Mouse (Mus musculus) lung, postnatal 0 days (tissue): Measurements from ENCODE around the gene Lmna. TPM values are rescaled to one million over a fixed set of nuclear protein-coding genes. Genes with fewer than 3 reads are reported as not detected.

ENCODE experiments used
- ATAC-seq: fragments of 200-750 bp; cut with Nextera tagmentation; 2 replicates; pipeline ENCODE4 v1.8.0; 2017; ENCODE audit warnings: moderate library complexity
- DNase-seq: peaks from one replicate; pipeline ENCODE4 v3.0.0-alpha.2; 2016; ENCODE audit warnings: low spot score
- H3K27ac ChIP-seq: fragments of 300-500 bp; sonication (generic); 2 replicates; pipeline ENCODE4 v1.5.1; 2014; ENCODE audit warnings: antibody characterized with exemption, mild to moderate bottlenecking, low read length, mixed read lengths
- H3K27me3 ChIP-seq: fragments of 300-500 bp; sonication (generic); replicated peaks from 2 replicates; pipeline ENCODE4 v1.6.1; 2014; ENCODE audit warnings: low read length, mixed read lengths; ENCODE audit not compliant: insufficient read depth
- H3K36me3 ChIP-seq: fragments of 300-500 bp; sonication (generic); 2 replicates; pipeline ENCODE4 v1.6.1; 2014; ENCODE audit warnings: low read length, mixed read lengths; ENCODE audit not compliant: insufficient read depth
- H3K4me1 ChIP-seq: fragments of 300-500 bp; sonication (generic); 2 replicates; pipeline ENCODE4 v1.6.1; 2014; ENCODE audit warnings: antibody characterized with exemption, low read depth, low read length, mixed read lengths; ENCODE audit not compliant: insufficient read depth
- H3K4me2 ChIP-seq: fragments of 300-500 bp; sonication (generic); replicated peaks from 2 replicates; pipeline ENCODE4 v1.6.1; 2014; ENCODE audit warnings: low read depth, mild to moderate bottlenecking, low read length, moderate library complexity, mixed read lengths
- H3K4me3 ChIP-seq: fragments of 300-500 bp; sonication (generic); 2 replicates; pipeline ENCODE4 v1.5.1; 2014; ENCODE audit warnings: low read depth, low read length
- H3K9ac ChIP-seq: fragments of 300-500 bp; sonication (generic); replicated peaks from 2 replicates; pipeline ENCODE4 v1.6.1; 2014; ENCODE audit warnings: low read depth, mild to moderate bottlenecking
- H3K9me3 ChIP-seq: fragments of 300-500 bp; sonication (generic); 2 replicates; pipeline ENCODE4 v1.6.1; 2016; ENCODE audit warnings: low read length, mixed read lengths
- CTCF ChIP-seq: IDR thresholded peaks from 2 replicates; pipeline ENCODE4 v1.5.1; 2016; ENCODE audit warnings: antibody characterized with exemption, mild to moderate bottlenecking
- EP300 ChIP-seq: IDR thresholded peaks from 2 replicates; pipeline ENCODE4 v1.6.1; 2016; ENCODE audit warnings: antibody characterized with exemption, mild to moderate bottlenecking, control low read depth
- WGBS: fragments of 180-500 bp; shearing (Covaris S2); extraction: QIAGEN DNeasy Blood & Tissue Kit; methylation state at CpG from one replicate; pipeline ENCODE4 v1.1.7; 2014; 5-methylcytosine and 5-hydroxymethylcytosine counted together
- polyA plus RNA-seq: library from polyadenylated mRNA; unstranded; fragments of >200 nt; fragmentation: Nextera tagmentation; extraction: Ambion mirVana; gene quantifications from 2 replicates; pipeline ENCODE4 v1.2.1, GENCODE M21; 2015

The Lmna gene
- polyA plus RNA-seq, 1 experiment from 2014 or later: 216 TPM

DNA sequence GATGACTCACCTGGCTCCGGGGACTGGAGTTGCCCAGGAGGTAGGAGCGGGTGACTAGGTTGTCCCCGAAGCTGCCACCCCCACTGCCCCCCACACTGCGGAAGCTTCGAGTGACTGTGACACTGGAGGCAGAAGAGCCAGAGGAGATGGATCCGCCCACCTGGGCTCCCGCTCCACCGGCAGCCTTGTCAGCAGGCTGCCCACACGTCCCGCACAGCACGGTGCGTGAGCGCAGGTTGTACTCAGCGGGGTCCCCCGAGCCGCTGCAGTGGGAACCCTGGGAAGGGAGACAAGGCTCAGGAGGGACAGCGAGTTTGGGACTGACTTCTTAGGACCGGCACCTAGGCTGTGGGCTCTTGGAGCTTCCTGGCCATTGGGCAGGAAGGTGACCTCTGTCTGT, 27.4 kb downstream of the Lmna start:
- Histone ChIP-seq H3K4me2 (no peak overlapping the region), H3K27ac (no peak overlapping the region), H3K9me3 (no peaks in the 10 kb centered on the region), H3K9ac (no peak overlapping the region), H3K27me3 (0 out of 2 replicates have a peak, but pooled peaks cover 7% of the 10 kb centered on the region), H3K4me3 (no peak overlapping the region), H3K36me3 (peaks cover 31% of the 10 kb centered on the region), H3K4me1 (no peaks in the 10 kb centered on the region)
- WGBS: 49% methylated on average over 18 of the region's 18 CpGs
- ATAC-seq (no peak), DNase-seq (no peak)
- TF ChIP-seq EP300: no peak
- TF ChIP-seq CTCF: no peak

DNA sequence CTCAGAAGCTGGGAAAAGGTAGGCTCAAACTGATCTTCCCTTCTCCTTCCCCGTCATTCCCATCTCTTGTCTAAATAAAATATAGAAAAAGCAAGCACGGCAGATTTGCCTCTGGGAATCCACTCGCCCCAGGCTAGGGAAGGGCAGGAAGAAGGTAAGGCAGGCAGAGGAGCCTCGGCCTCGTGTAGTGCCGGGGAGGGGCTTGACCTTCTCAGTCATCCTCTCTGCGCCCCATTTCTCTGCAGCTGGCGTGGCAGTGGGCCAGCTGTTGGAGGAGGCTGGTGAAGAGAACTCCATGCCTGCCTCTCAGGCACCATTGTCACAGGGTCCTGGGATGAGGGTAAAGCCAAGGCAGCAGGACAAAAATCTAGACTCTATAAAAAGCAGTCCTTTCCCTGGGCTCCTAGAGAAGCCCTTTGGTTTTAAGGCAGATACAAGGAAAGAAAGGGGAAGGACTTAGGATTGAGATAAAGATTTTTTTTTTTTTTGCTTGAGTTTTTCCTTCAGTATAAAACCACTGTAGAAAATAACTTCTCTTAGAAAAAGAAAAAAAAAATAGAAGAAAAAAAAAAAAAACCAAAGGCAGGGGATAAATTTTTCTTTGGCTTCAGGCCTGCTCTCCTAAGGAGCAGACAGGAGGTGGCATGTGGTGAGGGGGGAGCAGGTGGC, 28.2 kb downstream of the Lmna start:
- TF ChIP-seq CTCF: no peak
- no peak for TF ChIP-seq EP300
- no peak overlapping the region for H3K27ac ChIP-seq
- H3K27me3 ChIP-seq: 0 out of 2 replicates have a peak, but pooled peaks cover 7% of the 10 kb centered on the region
- H3K9ac ChIP-seq: no peak overlapping the region
- ATAC-seq (no peak), DNase-seq (no peak)
- no peaks in the 10 kb centered on the region for H3K9me3 ChIP-seq
- no peak overlapping the region for H3K4me2 ChIP-seq
- H3K36me3 ChIP-seq: peaks cover 27% of the 10 kb centered on the region
- WGBS: 48% methylated on average over 8 of the region's 8 CpGs
- no peak overlapping the region for H3K4me3 ChIP-seq
- H3K4me1 ChIP-seq: no peaks in the 10 kb centered on the region

DNA sequence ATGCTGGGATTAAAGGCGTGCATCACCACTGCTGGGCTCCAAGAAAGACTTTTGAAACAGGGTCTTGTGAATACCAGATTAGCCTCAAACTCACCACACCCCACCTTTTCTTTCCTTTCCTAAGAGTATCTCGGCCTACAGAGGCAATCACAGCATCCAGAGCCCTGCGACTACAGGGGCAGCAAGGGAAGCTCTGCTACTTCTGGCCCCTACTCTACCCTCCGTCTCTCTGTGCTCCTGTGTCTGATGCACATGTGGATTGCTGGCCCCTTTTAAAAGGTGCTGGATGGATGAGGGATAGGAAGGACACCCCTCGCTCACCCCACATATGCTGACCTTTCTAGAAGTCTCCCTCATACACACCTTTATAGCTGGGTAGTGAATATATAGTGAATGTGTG, 29.1 kb downstream of the Lmna start:
- ATAC-seq (no peak), DNase-seq (no peak)
- Histone ChIP-seq H3K27ac (no peak overlapping the region), H3K9me3 (no peaks in the 10 kb centered on the region), H3K4me2 (no peak overlapping the region), H3K9ac (no peak overlapping the region), H3K4me1 (no peaks in the 10 kb centered on the region), H3K36me3 (peaks cover 19% of the 10 kb centered on the region), H3K4me3 (no peak overlapping the region), H3K27me3 (0 out of 2 replicates have a peak, but pooled peaks cover 7% of the 10 kb centered on the region)
- no peak for TF ChIP-seq EP300
- TF ChIP-seq CTCF: no peak
- 84% methylated on average over 5 of the region's 5 CpGs for WGBS

DNA sequence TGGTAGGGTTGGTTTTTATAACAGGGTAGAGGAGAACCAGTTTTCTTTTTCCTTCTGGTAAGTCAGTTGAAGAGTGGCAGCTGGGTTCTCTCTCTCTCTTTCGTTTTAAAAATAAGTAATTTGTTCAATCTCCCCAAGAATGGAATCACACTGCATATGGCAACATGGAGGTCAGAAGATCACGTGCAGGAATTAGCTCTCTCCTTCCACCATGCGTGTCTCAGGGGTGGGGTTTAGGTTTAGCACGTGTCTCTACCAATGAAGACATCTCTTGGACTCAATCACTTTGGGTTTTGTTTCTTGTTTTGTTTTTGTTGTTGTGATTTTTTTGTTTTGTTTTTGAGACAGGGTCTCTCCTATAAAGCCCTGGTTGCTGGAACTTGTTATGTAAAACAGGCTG, 29.9 kb downstream of the Lmna start:
- no peak overlapping the region for H3K27ac ChIP-seq
- H3K4me2 ChIP-seq: no peak overlapping the region
- ATAC-seq (no peak), DNase-seq (no peak)
- H3K4me3 ChIP-seq: no peak overlapping the region
- no peaks in the 10 kb centered on the region for H3K4me1 ChIP-seq
- WGBS: 65% methylated on average over 4 of the region's 4 CpGs
- H3K36me3 ChIP-seq: peaks cover 12% of the 10 kb centered on the region; the same call in 1 of the 2 replicates
- H3K9me3 ChIP-seq: no peaks in the 10 kb centered on the region
- no peak for TF ChIP-seq EP300
- no peak for TF ChIP-seq CTCF
- H3K27me3 ChIP-seq: 0 out of 2 replicates have a peak, but pooled peaks cover 4% of the 10 kb centered on the region
- no peak overlapping the region for H3K9ac ChIP-seq

DNA sequence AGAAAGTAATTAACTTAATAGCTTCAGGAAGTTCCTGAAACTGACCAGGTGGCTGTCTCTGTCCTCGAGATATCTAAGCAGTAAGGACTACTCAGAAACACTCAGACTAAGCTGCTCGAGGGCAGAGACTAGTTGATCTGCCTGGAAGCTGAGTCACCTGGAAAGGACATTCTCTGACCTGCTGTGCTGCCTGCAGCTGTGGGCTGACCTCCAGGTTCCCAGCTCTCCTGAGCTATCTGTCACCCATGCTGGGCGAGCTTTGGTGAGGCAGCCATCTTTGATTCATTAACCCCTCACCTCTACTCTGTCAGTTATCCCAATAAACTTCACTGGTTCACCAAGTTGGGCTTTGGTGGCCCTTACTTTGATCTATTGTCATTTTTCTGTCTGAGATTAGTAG, 30.6 kb downstream of the Lmna start:
- no peak for ATAC-seq

DNA sequence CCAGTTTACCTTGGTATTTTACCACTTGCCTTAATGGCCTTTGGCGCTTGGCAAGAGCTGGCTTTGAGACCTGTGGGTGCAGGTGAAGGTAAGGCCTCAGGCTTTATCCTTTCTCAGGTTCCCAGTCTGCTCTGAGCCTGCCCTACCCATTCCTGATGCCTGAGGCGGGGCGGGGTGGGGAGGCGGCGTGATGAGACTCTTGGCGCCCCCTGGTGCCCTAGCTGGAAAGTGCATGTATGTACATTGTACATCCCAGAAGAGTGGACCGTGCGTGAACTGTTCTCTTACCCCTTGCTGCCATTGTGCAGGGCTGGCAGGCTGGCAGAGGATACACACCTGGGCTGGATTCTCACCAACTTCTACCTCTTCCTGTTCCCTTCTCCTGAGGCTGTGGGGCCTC, 32.0 kb downstream of the Lmna start:
- Histone ChIP-seq H3K36me3 (peaks cover 2% of the 10 kb centered on the region; the same call in 1 of the 2 replicates), H3K9me3 (no peaks in the 10 kb centered on the region), H3K27me3 (no peaks in the 10 kb centered on the region), H3K9ac (no peak overlapping the region), H3K4me2 (no peak overlapping the region), H3K4me1 (no peaks in the 10 kb centered on the region), H3K4me3 (no peak overlapping the region), H3K27ac (no peak overlapping the region)
- DNase-seq (peak; percentile 84), ATAC-seq (peak; percentile 84)
- 3% methylated on average over 8 of the region's 8 CpGs for WGBS
- no peak for TF ChIP-seq EP300
- peak; percentile 96 for TF ChIP-seq CTCF

More for the DNA sequence above, 30.6 kb downstream of the Lmna start:
- peaks cover 8% of the 10 kb centered on the region; the same call in 1 of the 2 replicates for H3K36me3 ChIP-seq
- no peak for TF ChIP-seq CTCF
- TF ChIP-seq EP300: no peak
- H3K4me1 ChIP-seq: no peaks in the 10 kb centered on the region
- H3K9ac ChIP-seq: no peak overlapping the region
- no peak overlapping the region for H3K27ac ChIP-seq
- no peak overlapping the region for H3K4me3 ChIP-seq
- no peaks in the 10 kb centered on the region for H3K9me3 ChIP-seq
- 50% methylated on average over 3 of the region's 3 CpGs for WGBS
- H3K27me3 ChIP-seq: no peaks in the 10 kb centered on the region
- DNase-seq: no peak
- no peak overlapping the region for H3K4me2 ChIP-seq

DNA sequence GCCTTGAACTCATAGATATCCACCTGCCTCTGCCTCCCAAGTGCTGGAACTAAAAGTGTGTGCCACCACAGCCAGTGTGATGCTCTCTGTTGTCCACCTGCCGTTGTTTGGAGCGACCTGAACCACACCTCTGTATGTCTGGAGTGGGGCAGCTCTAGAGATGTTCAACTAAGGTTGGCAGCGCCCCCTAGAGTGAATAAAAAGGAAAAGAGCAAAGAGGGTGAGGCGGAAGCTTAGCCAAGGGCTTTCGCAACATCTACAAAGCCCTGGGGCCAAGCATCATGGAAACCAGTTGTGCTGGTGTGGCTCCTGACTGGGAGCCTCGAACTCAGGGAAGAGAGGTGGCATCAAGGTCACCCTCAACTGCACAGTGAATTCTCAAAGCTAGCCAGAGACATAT, 33.4 kb downstream of the Lmna start:
- Histone ChIP-seq H3K9me3 (no peaks in the 10 kb centered on the region), H3K4me2 (no peak overlapping the region), H3K4me1 (no peaks in the 10 kb centered on the region), H3K27ac (no peak overlapping the region), H3K4me3 (no peak overlapping the region), H3K36me3 (no peaks in the 10 kb centered on the region), H3K9ac (no peak overlapping the region), H3K27me3 (no peaks in the 10 kb centered on the region)
- no peak for ATAC-seq
- DNase-seq: peak; percentile 61
- peak; percentile 30; the same call in 1 of the 2 replicates for TF ChIP-seq CTCF
- no peak for TF ChIP-seq EP300
- WGBS: 60% methylated on average over 6 of the region's 6 CpGs
